Mouse (Mus musculus) splenic B cell, adult 2 months (primary cell): ENCODE measurements at regions not wholly inside any gene's neighbourhood (a gene's known extent, or its start where the extent isn't known, plus 50 kb on each side); places are given as distances from the start of the nearest gene placed in this dataset.

Experiments
- DNase-seq: peaks from one replicate; pipeline ENCODE4 v3.0.0-alpha.2; 2011; ENCODE audit warnings: low read depth, low spot score
- H3K27me3 ChIP-seq: 2 replicates; pipeline ENCODE4 v1.6.1; 2012; ENCODE audit warnings: mild to moderate bottlenecking, low read length, moderate library complexity, mixed read lengths; ENCODE audit not compliant: control insufficient read depth, poor library complexity, insufficient read depth, severe bottlenecking
- H3K36me3 ChIP-seq: 2 replicates; pipeline ENCODE4 v1.6.1; 2012; ENCODE audit warnings: mild to moderate bottlenecking, low read length, moderate library complexity, mixed read lengths; ENCODE audit not compliant: control insufficient read depth, poor library complexity, insufficient read depth, severe bottlenecking

GRCm38 (mm10) chr1:151045334-151045733, 52.1 kb upstream of the Hmcn1 start:
- no peak for DNase-seq
- no peaks in the 10 kb centered on the region for H3K36me3 ChIP-seq
- H3K27me3 ChIP-seq, result no peaks in the 10 kb centered on the region

GRCm38 (mm10) chr1:151046626-151047025, 53.4 kb upstream of the Hmcn1 start:
- no peaks in the 10 kb centered on the region for H3K36me3 ChIP-seq
- DNase-seq, result no peak
- H3K27me3 ChIP-seq, result no peaks in the 10 kb centered on the region

- DNase-seq, result no peak
- Histone ChIP-seq H3K36me3 (no peaks in the 10 kb centered on the region), H3K27me3 (no peaks in the 10 kb centered on the region)
These were observed 56.7 kb upstream of the Hmcn1 start for GRCm38 (mm10) chr1:151049726-151050506.

- no peak for DNase-seq
- Histone ChIP-seq H3K36me3 (no peaks in the 10 kb centered on the region), H3K27me3 (no peaks in the 10 kb centered on the region)
These were observed 57.2 kb upstream of the Hmcn1 start for GRCm38 (mm10) chr1:151050507-151050816.

GRCm38 (mm10) chr1:151053268-151053667, 60.0 kb upstream of the Hmcn1 start:
- DNase-seq, result no peak
- Histone ChIP-seq H3K36me3 (no peaks in the 10 kb centered on the region), H3K27me3 (no peaks in the 10 kb centered on the region)

- no peak for DNase-seq
- Histone ChIP-seq H3K27me3 (no peaks in the 10 kb centered on the region), H3K36me3 (no peaks in the 10 kb centered on the region)
These were observed 62.2 kb upstream of the Hmcn1 start for GRCm38 (mm10) chr1:151055396-151055795.

- H3K27me3 ChIP-seq, result no peaks in the 10 kb centered on the region
- no peaks in the 10 kb centered on the region for H3K36me3 ChIP-seq
- no peak for DNase-seq
These were observed 66.4 kb upstream of the Hmcn1 start for GRCm38 (mm10) chr1:151059546-151060136.

- H3K27me3 ChIP-seq, result no peaks in the 10 kb centered on the region
- no peaks in the 10 kb centered on the region for H3K36me3 ChIP-seq
- no peak for DNase-seq
These were observed 71.9 kb upstream of the Hmcn1 start for GRCm38 (mm10) chr1:151065090-151065567.

GRCm38 (mm10) chr1:151066379-151067128, 73.3 kb upstream of the Hmcn1 start:
- DNase-seq, result no peak
- Histone ChIP-seq H3K36me3 (no peaks in the 10 kb centered on the region), H3K27me3 (no peaks in the 10 kb centered on the region)

GRCm38 (mm10) chr1:151074508-151075314, 81.5 kb upstream of the Hmcn1 start:
- peak; percentile 62 for DNase-seq
- Histone ChIP-seq H3K36me3 (no peaks in the 10 kb centered on the region), H3K27me3 (no peaks in the 10 kb centered on the region)

GRCm38 (mm10) chr1:151075541-151075940, 82.3 kb upstream of the Hmcn1 start:
- H3K36me3 ChIP-seq, result no peaks in the 10 kb centered on the region
- no peaks in the 10 kb centered on the region for H3K27me3 ChIP-seq
- no peak for DNase-seq

- Histone ChIP-seq H3K36me3 (no peaks in the 10 kb centered on the region), H3K27me3 (no peaks in the 10 kb centered on the region)
- DNase-seq, result peak; percentile 84
These were observed 85.8 kb upstream of the Hmcn1 start for GRCm38 (mm10) chr1:151078909-151079522.

- Histone ChIP-seq H3K36me3 (no peaks in the 10 kb centered on the region), H3K27me3 (no peaks in the 10 kb centered on the region)
- no peak for DNase-seq
These were observed 86.6 kb upstream of the Hmcn1 start for GRCm38 (mm10) chr1:151079614-151080360.
